Mouse (Mus musculus) adrenal gland, adult (tissue): ENCODE results near the gene Sit1.
"Not testable (repeated sequence)": the region's sequence is repeated elsewhere in the genome, so short reads cannot be mapped to it uniquely, and the experiment has no call there.

Experiments
- DNase-seq, 2 experiments: peaks; one replicate each; pipeline ENCODE4 v3.0.0; 2022 to 2023; ENCODE audit warnings: low spot score in 1 of 2; ENCODE audit not compliant: inconsistent age in 2 of 2

Sit1 gene

GRCm38 (mm10) chr4:43499407-43500333 is 16.1 kb upstream of the Sit1 start, which contains the start of gene Arhgef39:
Gene Arhgef39, minus strand, starts transcription at chr4:43499695.
- peak; percentile 87 to 93 for DNase-seq

- peak in 1 of 2 experiments; percentile 55 for DNase-seq
Measured at GRCm38 (mm10) chr4:43498983-43499382, 15.4 kb upstream of the Sit1 start.

GRCm38 (mm10) chr4:43497946-43498345 is 14.4 kb upstream of the Sit1 start:
- DNase-seq = no peak

GRCm38 (mm10) chr4:43497405-43497804 is 13.9 kb upstream of the Sit1 start:
- DNase-seq = no peak

GRCm38 (mm10) chr4:43496587-43496986 is 13.1 kb upstream of the Sit1 start:
- DNase-seq = no peak

GRCm38 (mm10) chr4:43493846-43494240 is 10.3 kb upstream of the Sit1 start:
- no peak for DNase-seq

- peak; percentile 97 to 100 for DNase-seq
Measured at GRCm38 (mm10) chr4:43493186-43493845, 9.8 kb upstream of the Sit1 start.

GRCm38 (mm10) chr4:43492821-43493185 is 9.3 kb upstream of the Sit1 start, which contains the start of gene Ccdc107:
Gene Ccdc107, plus strand, starts transcription at chr4:43492900.
- DNase-seq = peak; percentile 97

- peak in 1 of 2 experiments; percentile 65 for DNase-seq
Measured at GRCm38 (mm10) chr4:43492101-43492820, 8.7 kb upstream of the Sit1 start.

- DNase-seq = no peak
Measured at GRCm38 (mm10) chr4:43490801-43491200, 7.3 kb upstream of the Sit1 start.

GRCm38 (mm10) chr4:43489611-43490010 is 6.1 kb upstream of the Sit1 start:
- DNase-seq = no peak

- not testable (repeated sequence) for DNase-seq
Measured at GRCm38 (mm10) chr4:43485666-43486065, 2.1 kb upstream of the Sit1 start.

- peak; percentile 78 to 81 for DNase-seq
Measured at GRCm38 (mm10) chr4:43482591-43482990, 943 bp downstream of the Sit1 start.

- no peak for DNase-seq
Measured at GRCm38 (mm10) chr4:43481894-43482456, 1.6 kb downstream of the Sit1 start.

- DNase-seq = no peak
Measured at GRCm38 (mm10) chr4:43480985-43481384, 2.5 kb downstream of the Sit1 start.

GRCm38 (mm10) chr4:43478906-43479832 is 4.4 kb downstream of the Sit1 start:
- DNase-seq = peak; percentile 60 to 83

GRCm38 (mm10) chr4:43478534-43478858 is 5.0 kb downstream of the Sit1 start:
- no peak for DNase-seq

GRCm38 (mm10) chr4:43477857-43478533 is 5.5 kb downstream of the Sit1 start:
- peak; percentile 91 to 96 for DNase-seq

GRCm38 (mm10) chr4:43476604-43477003 is 6.9 kb downstream of the Sit1 start:
- peak in 1 of 2 experiments; percentile 50 for DNase-seq
